Mouse (Mus musculus) ES-E14 (cell line): ENCODE data around the gene Dhx16. TPM values are rescaled to one million over a fixed set of nuclear protein-coding genes. Genes with fewer than 3 reads are reported as not detected.

ENCODE experiments used
- DNase-seq: peaks from one replicate; pipeline ENCODE4 v3.0.0-alpha.2; 2013; ENCODE audit warnings: low read depth, low spot score
- H3K27ac ChIP-seq: 2 replicates; pipeline ENCODE4 v1.5.1; 2012; ENCODE audit warnings: low read depth, mild to moderate bottlenecking, low read length, moderate library complexity, mixed read lengths; ENCODE audit not compliant: poor library complexity, insufficient read depth, severe bottlenecking
- H3K36me3 ChIP-seq: 2 replicates; pipeline ENCODE4 v1.6.1; 2012; ENCODE audit warnings: mild to moderate bottlenecking, low read length, moderate library complexity, mixed read lengths; ENCODE audit not compliant: control insufficient read depth, poor library complexity, insufficient read depth, severe bottlenecking
- H3K4me1 ChIP-seq, 2 experiments: fragments of 150-350 bp in 1 of 2; sonication (generic) in 1 of 2; 2 replicates each; pipeline ENCODE4 v1.6.1; 2012; ENCODE audit warnings: low read length in 2 of 2, mild to moderate bottlenecking in 1 of 2, mixed read lengths in 1 of 2; ENCODE audit not compliant: control insufficient read depth in 2 of 2, insufficient read depth in 2 of 2, poor library complexity in 1 of 2
- H3K4me3 ChIP-seq, 2 experiments: fragments of 150-350 bp in 1 of 2; sonication (generic) in 1 of 2; 2 replicates each; pipeline ENCODE4 v1.5.1; 2012; ENCODE audit warnings: low read length in 2 of 2, low read depth in 1 of 2, mild to moderate bottlenecking in 1 of 2, mixed read lengths in 1 of 2; ENCODE audit not compliant: insufficient read depth in 1 of 2, poor library complexity in 1 of 2, severe bottlenecking in 1 of 2
- H3K9ac ChIP-seq: 2 replicates; pipeline ENCODE4 v1.6.1; 2012; ENCODE audit warnings: low read depth, mild to moderate bottlenecking, low read length, mixed read lengths; ENCODE audit not compliant: poor library complexity, insufficient read depth, severe bottlenecking
- H3K9me3 ChIP-seq: fragments of 150-350 bp; sonication (generic); 2 replicates; pipeline ENCODE4 v1.6.1; 2012; ENCODE audit warnings: low read depth, mild to moderate bottlenecking, low read length; ENCODE audit not compliant: control insufficient read depth, insufficient read depth
- CHD2 ChIP-seq: IDR thresholded peaks from 2 replicates; pipeline ENCODE4 v1.6.1; 2014; ENCODE audit warnings: mild to moderate bottlenecking, low read depth, low read length, inconsistent platforms
- HCFC1 ChIP-seq: IDR thresholded peaks from 2 replicates; pipeline ENCODE4 v1.6.1; 2012; ENCODE audit warnings: low read length, inconsistent platforms, borderline replicate concordance; ENCODE audit not compliant: insufficient read depth
- MAFK ChIP-seq: IDR thresholded peaks from 2 replicates; pipeline ENCODE4 v1.6.1; 2014; ENCODE audit warnings: mild to moderate bottlenecking, low read depth, low read length, inconsistent platforms; ENCODE audit not compliant: insufficient read depth
- ZC3H11A ChIP-seq: IDR thresholded peaks from 2 replicates; pipeline ENCODE4 v1.6.1; 2012; ENCODE audit warnings: low read depth, mild to moderate bottlenecking, inconsistent platforms, low read length, borderline replicate concordance
- ZNF384 ChIP-seq: IDR thresholded peaks from 2 replicates; pipeline ENCODE4 v1.6.1; 2012; ENCODE audit warnings: low read depth, low read length, inconsistent platforms
- in situ Hi-C, 2 experiments: fragments of 600-800 bp; cut with MboI; formaldehyde crosslinking; loops; one replicate each; pipeline ENCODE4 v1.15.1; 2025; ENCODE audit warnings: low sequenced_read_pairs in 2 of 2, inconsistent platforms in 1 of 2; ENCODE audit not compliant: unreplicated experiment in 2 of 2
- total RNA-seq: library from RNA; depleted of rRNA; stranded (reverse); fragments of 300-350 nt; gene quantifications from 2 replicates; pipeline ENCODE4 v1.2.3, GENCODE M21; 2012

The Dhx16 gene
- total RNA-seq, 1 experiment: 202 TPM

- Histone ChIP-seq H3K4me1 (peaks cover 0 to 4% of the 10 kb centered on the region in 2 experiments; a peak in 2 of 4 replicates), H3K9me3 (no peaks in the 10 kb centered on the region), H3K27ac (peak overlapping the region; percentile 71; the same call in 1 of the 2 replicates), H3K9ac (peak overlapping the region; percentile 63; the same call in 1 of the 2 replicates), H3K36me3 (peaks cover 10% of the 10 kb centered on the region), H3K4me3 (peak overlapping the region; percentile 79 to 90)
- in situ Hi-C loops: no loop called here
- TF ChIP-seq HCFC1 (no peak), ZC3H11A (no peak), CHD2 (no peak), MAFK (no peak), ZNF384 (no peak)
- no peak for DNase-seq
Measured at GRCm38 (mm10) chr17:35897644-35898573, 18.3 kb downstream of the Dhx16 start.

GRCm38 (mm10) chr17:35900636-35901035, 21.0 kb downstream of the Dhx16 start:
- no peaks in the 10 kb centered on the region for H3K9me3 ChIP-seq
- peaks cover 0 to 3% of the 10 kb centered on the region in 2 experiments; a peak in 2 of 4 replicates for H3K4me1 ChIP-seq
- DNase-seq: no peak
- H3K36me3 ChIP-seq: no peaks in the 10 kb centered on the region
- no peak overlapping the region for H3K27ac ChIP-seq
- in situ Hi-C loops: no loop called here
- H3K9ac ChIP-seq: no peak overlapping the region
- no peak overlapping the region for H3K4me3 ChIP-seq
- no peak for TF ChIP-seq ZC3H11A
- no peak for TF ChIP-seq CHD2
- no peak for TF ChIP-seq MAFK
- TF ChIP-seq HCFC1: no peak
- TF ChIP-seq ZNF384: no peak

- no peak overlapping the region for H3K27ac ChIP-seq
- in situ Hi-C loops: no loop called here
- no peak for DNase-seq
- no peak overlapping the region for H3K9ac ChIP-seq
- TF ChIP-seq ZNF384 (no peak), CHD2 (no peak), HCFC1 (no peak), ZC3H11A (no peak), MAFK (no peak)
- H3K9me3 ChIP-seq: no peaks in the 10 kb centered on the region
- H3K36me3 ChIP-seq: no peaks in the 10 kb centered on the region
- H3K4me3 ChIP-seq: no peak overlapping the region
- peaks cover 0 to 3% of the 10 kb centered on the region in 2 experiments; a peak in 1 of 4 replicates for H3K4me1 ChIP-seq
Measured at GRCm38 (mm10) chr17:35903343-35903991, 23.8 kb downstream of the Dhx16 start.

GRCm38 (mm10) chr17:35903992-35904355, 24.4 kb downstream of the Dhx16 start:
- H3K36me3 ChIP-seq: no peaks in the 10 kb centered on the region
- no peak for DNase-seq
- in situ Hi-C loops: no loop called here
- H3K4me1 ChIP-seq: peaks cover 0 to 5% of the 10 kb centered on the region in 2 experiments; a peak in 2 of 4 replicates
- H3K9ac ChIP-seq: no peak overlapping the region
- H3K4me3 ChIP-seq: no peak overlapping the region
- TF ChIP-seq ZNF384 (no peak), MAFK (no peak), ZC3H11A (no peak), HCFC1 (no peak), CHD2 (no peak)
- no peaks in the 10 kb centered on the region for H3K9me3 ChIP-seq
- H3K27ac ChIP-seq: no peak overlapping the region
